Mouse (Mus musculus): ENCODE measurements around the gene Mrpl50. TPM values are rescaled to one million over a fixed set of nuclear protein-coding genes. Genes with fewer than 3 reads are reported as not detected.
A peak's percentile ranks its signal among the peaks of the same experiment; 100 is the strongest.
"Not testable (repeated sequence)": the region's sequence is repeated elsewhere in the genome, so short reads cannot be mapped to it uniquely, and the experiment has no call there.

Mrpl50 gene
- polyA plus RNA-seq, 1 experiment from 2014 or later, result 79.1 TPM

GRCm38 (mm10) chr4:49480896-49481295 lies 40.0 kb downstream of the Mrpl50 start:
- Histone ChIP-seq H3K9me3 (ENCODE audit: control insufficient read depth, low read length) (no peaks in the 10 kb centered on the region), H3K4me1 (ENCODE audit: control insufficient read depth, insufficient read depth, low read length) (0 out of 2 replicates have a peak, but pooled peaks cover 4% of the 10 kb centered on the region), H3K9ac (replicated peaks; ENCODE audit: low read depth, low read length) (no peak overlapping the region), H3K27ac (ENCODE audit: low read depth, low read length) (no peak overlapping the region), H3K4me3 (ENCODE audit: low read depth, low read length) (no peak overlapping the region), H3K27me3 (ENCODE audit: control insufficient read depth, insufficient read depth, low read length) (no peaks in the 10 kb centered on the region), H3K4me2 (ENCODE audit: low read depth, low read length) (no peak overlapping the region), H3K36me3 (ENCODE audit: control insufficient read depth, insufficient read depth, low read length) (no peaks in the 10 kb centered on the region)
- no peak for ATAC-seq (ENCODE audit: low read depth)
- 46% methylated on average over 3 of the region's 3 CpGs for WGBS

GRCm38 (mm10) chr4:49480104-49480760 lies 40.7 kb downstream of the Mrpl50 start:
- H3K4me2 ChIP-seq (ENCODE audit: low read depth, low read length), result peak overlapping the region; percentile 14; the same call in 1 of the 2 replicates
- H3K36me3 ChIP-seq (ENCODE audit: control insufficient read depth, insufficient read depth, low read length), result no peaks in the 10 kb centered on the region
- no peaks in the 10 kb centered on the region for H3K9me3 ChIP-seq (ENCODE audit: control insufficient read depth, low read length)
- H3K27ac ChIP-seq (ENCODE audit: low read depth, low read length), result no peak overlapping the region
- no peak overlapping the region for H3K9ac ChIP-seq (replicated peaks; ENCODE audit: low read depth, low read length)
- no peak overlapping the region for H3K4me3 ChIP-seq (ENCODE audit: low read depth, low read length)
- 0 out of 2 replicates have a peak, but pooled peaks cover 4% of the 10 kb centered on the region for H3K4me1 ChIP-seq (ENCODE audit: control insufficient read depth, insufficient read depth, low read length)
- whole genome bisulfite sequencing, result 27% methylated on average over 21 of the region's 21 CpGs
- ATAC-seq (ENCODE audit: low read depth), result no peak
- no peaks in the 10 kb centered on the region for H3K27me3 ChIP-seq (ENCODE audit: control insufficient read depth, insufficient read depth, low read length)

GRCm38 (mm10) chr4:49479035-49479434 lies 41.9 kb downstream of the Mrpl50 start:
- not testable (repeated sequence) for H3K36me3 ChIP-seq (ENCODE audit: control insufficient read depth, insufficient read depth, low read length); H3K4me1 ChIP-seq (ENCODE audit: control insufficient read depth, insufficient read depth, low read length); H3K4me2 ChIP-seq (ENCODE audit: low read depth, low read length); ATAC-seq (ENCODE audit: low read depth); H3K4me3 ChIP-seq (ENCODE audit: low read depth, low read length); H3K9ac ChIP-seq (replicated peaks; ENCODE audit: low read depth, low read length); H3K27me3 ChIP-seq (ENCODE audit: control insufficient read depth, insufficient read depth, low read length); H3K9me3 ChIP-seq (ENCODE audit: control insufficient read depth, low read length); H3K27ac ChIP-seq (ENCODE audit: low read depth, low read length)
- 5% methylated on average over 2 of the region's 2 CpGs for WGBS

GRCm38 (mm10) chr4:49478118-49478877 lies 42.6 kb downstream of the Mrpl50 start:
- WGBS, result 22% methylated on average over 19 of the region's 19 CpGs
- no peaks in the 10 kb centered on the region for H3K27me3 ChIP-seq (ENCODE audit: control insufficient read depth, insufficient read depth, low read length)
- H3K9ac ChIP-seq (replicated peaks; ENCODE audit: low read depth, low read length), result no peak overlapping the region
- no peaks in the 10 kb centered on the region for H3K36me3 ChIP-seq (ENCODE audit: control insufficient read depth, insufficient read depth, low read length)
- H3K4me1 ChIP-seq (ENCODE audit: control insufficient read depth, insufficient read depth, low read length), result 0 out of 2 replicates have a peak, but pooled peaks cover 4% of the 10 kb centered on the region
- ATAC-seq (ENCODE audit: low read depth), result no peak
- H3K4me3 ChIP-seq (ENCODE audit: low read depth, low read length), result no peak overlapping the region; the same call in 1 of the 2 replicates
- H3K9me3 ChIP-seq (ENCODE audit: control insufficient read depth, low read length), result no peaks in the 10 kb centered on the region
- H3K4me2 ChIP-seq (ENCODE audit: low read depth, low read length), result peak overlapping the region; percentile 38; the same call in 1 of the 2 replicates
- no peak overlapping the region for H3K27ac ChIP-seq (ENCODE audit: low read depth, low read length)

GRCm38 (mm10) chr4:49474583-49474982 lies 46.3 kb downstream of the Mrpl50 start:
- H3K9ac ChIP-seq (replicated peaks; ENCODE audit: low read depth, low read length), result no peak overlapping the region
- H3K9me3 ChIP-seq (ENCODE audit: control insufficient read depth, low read length), result no peaks in the 10 kb centered on the region
- H3K27ac ChIP-seq (ENCODE audit: low read depth, low read length), result no peak overlapping the region
- no peak overlapping the region for H3K4me3 ChIP-seq (ENCODE audit: low read depth, low read length)
- H3K27me3 ChIP-seq (ENCODE audit: control insufficient read depth, insufficient read depth, low read length), result no peaks in the 10 kb centered on the region
- H3K4me2 ChIP-seq (ENCODE audit: low read depth, low read length), result no peak overlapping the region
- no peaks in the 10 kb centered on the region for H3K36me3 ChIP-seq (ENCODE audit: control insufficient read depth, insufficient read depth, low read length)
- ATAC-seq (ENCODE audit: low read depth), result no peak
- H3K4me1 ChIP-seq (ENCODE audit: control insufficient read depth, insufficient read depth, low read length), result 0 out of 2 replicates have a peak, but pooled peaks cover 4% of the 10 kb centered on the region

GRCm38 (mm10) chr4:49473435-49474100 lies 47.3 kb downstream of the Mrpl50 start, which contains the start of gene Acnat1:
Acnat1 (minus strand) TSS chr4:49473912.
- Histone ChIP-seq H3K4me1 (ENCODE audit: control insufficient read depth, insufficient read depth, low read length) (0 out of 2 replicates have a peak, but pooled peaks cover 4% of the 10 kb centered on the region), H3K4me2 (ENCODE audit: low read depth, low read length) (no peak within 1 kb of the TSS), H3K27me3 (ENCODE audit: control insufficient read depth, insufficient read depth, low read length) (no peaks in the 10 kb centered on the region), H3K4me3 (ENCODE audit: low read depth, low read length) (no peak within 1 kb of the TSS), H3K9me3 (ENCODE audit: control insufficient read depth, low read length) (no peaks in the 10 kb centered on the region), H3K9ac (replicated peaks; ENCODE audit: low read depth, low read length) (no peak within 1 kb of the TSS), H3K27ac (ENCODE audit: low read depth, low read length) (no peak within 1 kb of the TSS), H3K36me3 (ENCODE audit: control insufficient read depth, insufficient read depth, low read length) (no peaks in the 10 kb centered on the region)
- no peak for ATAC-seq (ENCODE audit: low read depth)
- 59% methylated on average over 3 of the region's 3 CpGs for WGBS

GRCm38 (mm10) chr4:49469435-49470151 lies 51.3 kb downstream of the Mrpl50 start:
- Histone ChIP-seq H3K4me1 (ENCODE audit: control insufficient read depth, insufficient read depth, low read length) (no peaks in the 10 kb centered on the region), H3K27me3 (ENCODE audit: control insufficient read depth, insufficient read depth, low read length) (no peaks in the 10 kb centered on the region), H3K27ac (ENCODE audit: low read depth, low read length) (no peak overlapping the region), H3K36me3 (ENCODE audit: control insufficient read depth, insufficient read depth, low read length) (no peaks in the 10 kb centered on the region), H3K4me3 (ENCODE audit: low read depth, low read length) (no peak overlapping the region), H3K9me3 (ENCODE audit: control insufficient read depth, low read length) (no peaks in the 10 kb centered on the region), H3K4me2 (ENCODE audit: low read depth, low read length) (no peak overlapping the region), H3K9ac (replicated peaks; ENCODE audit: low read depth, low read length) (no peak overlapping the region)
- 84% methylated on average over 3 of the region's 3 CpGs for WGBS
- no peak for ATAC-seq (ENCODE audit: low read depth)

- H3K27me3 ChIP-seq (ENCODE audit: control insufficient read depth, insufficient read depth, low read length), result no peaks in the 10 kb centered on the region
- no peak overlapping the region for H3K4me2 ChIP-seq (ENCODE audit: low read depth, low read length)
- 94% methylated on average over 6 of the region's 6 CpGs for WGBS
- H3K27ac ChIP-seq (ENCODE audit: low read depth, low read length), result no peak overlapping the region
- H3K9me3 ChIP-seq (ENCODE audit: control insufficient read depth, low read length), result no peaks in the 10 kb centered on the region
- no peaks in the 10 kb centered on the region for H3K4me1 ChIP-seq (ENCODE audit: control insufficient read depth, insufficient read depth, low read length)
- ATAC-seq (ENCODE audit: low read depth), result no peak
- H3K9ac ChIP-seq (replicated peaks; ENCODE audit: low read depth, low read length), result no peak overlapping the region
- H3K4me3 ChIP-seq (ENCODE audit: low read depth, low read length), result no peak overlapping the region
- no peaks in the 10 kb centered on the region for H3K36me3 ChIP-seq (ENCODE audit: control insufficient read depth, insufficient read depth, low read length)
Measured at GRCm38 (mm10) chr4:49467360-49467759, 53.5 kb downstream of the Mrpl50 start.
